Mouse (Mus musculus): ENCODE measurements around the gene Mcm8. TPM values are rescaled to one million over a fixed set of nuclear protein-coding genes. Genes with fewer than 3 reads are reported as not detected.

Mcm8 gene
- polyA plus RNA-seq, 2 experiments, result 9.1 to 9.6 TPM

DNA sequence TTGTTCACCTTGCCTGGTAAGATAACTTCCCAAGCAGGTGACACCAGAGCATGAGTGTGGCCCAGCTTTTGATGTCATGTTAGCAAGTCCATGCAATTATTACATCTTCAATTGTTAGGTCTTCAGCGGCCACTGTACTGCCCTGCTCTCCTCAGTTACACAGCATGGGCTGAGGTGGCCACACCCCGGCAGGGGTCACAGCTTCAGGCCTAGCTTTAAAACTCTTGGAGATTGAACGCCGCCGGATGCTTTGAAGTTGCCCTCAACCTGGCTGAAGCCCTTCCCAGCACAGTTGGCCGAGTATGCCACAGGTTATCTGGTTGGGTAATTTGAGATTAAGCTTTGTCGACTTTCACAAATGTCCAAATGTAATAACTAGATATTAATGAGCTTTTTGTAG lies 31.6 kb downstream of the Mcm8 start:
- no peak for DNase-seq (ENCODE audit: low spot score)
- peak overlapping the region; percentile 75 for H3K4me3 ChIP-seq (replicated peaks; ENCODE audit: low read length)
- H3K9me3 ChIP-seq (ENCODE audit: control insufficient read depth, low read length), result no peaks in the 10 kb centered on the region
- peaks cover 7% of the 10 kb centered on the region for H3K4me1 ChIP-seq (ENCODE audit: control insufficient read depth, insufficient read depth, low read length)
- peaks cover 15% of the 10 kb centered on the region; the same call in 1 of the 2 replicates for H3K36me3 ChIP-seq (ENCODE audit: control insufficient read depth, insufficient read depth, low read length)
- H3K9ac ChIP-seq (ENCODE audit: low read depth, low read length, severe bottlenecking), result peak overlapping the region; percentile 91
- H3K27ac ChIP-seq (replicated peaks; ENCODE audit: low read depth, low read length), result no peak overlapping the region
- TF ChIP-seq POLR2A (IDR thresholded peaks at IDR 0.05; ENCODE audit: borderline replicate concordance, extremely low read depth, insufficient read depth, insufficient read length), result no peak
- H3K4me2 ChIP-seq (replicated peaks; ENCODE audit: low read depth, low read length, severe bottlenecking), result peak overlapping the region; percentile 76
- ATAC-seq (ENCODE audit: low FRiP score, low read depth), result no peak
- H3K27me3 ChIP-seq (ENCODE audit: control insufficient read depth, insufficient read depth, low read length), result no peaks in the 10 kb centered on the region
- 26% methylated on average over 7 of the region's 7 CpGs for WGBS

DNA sequence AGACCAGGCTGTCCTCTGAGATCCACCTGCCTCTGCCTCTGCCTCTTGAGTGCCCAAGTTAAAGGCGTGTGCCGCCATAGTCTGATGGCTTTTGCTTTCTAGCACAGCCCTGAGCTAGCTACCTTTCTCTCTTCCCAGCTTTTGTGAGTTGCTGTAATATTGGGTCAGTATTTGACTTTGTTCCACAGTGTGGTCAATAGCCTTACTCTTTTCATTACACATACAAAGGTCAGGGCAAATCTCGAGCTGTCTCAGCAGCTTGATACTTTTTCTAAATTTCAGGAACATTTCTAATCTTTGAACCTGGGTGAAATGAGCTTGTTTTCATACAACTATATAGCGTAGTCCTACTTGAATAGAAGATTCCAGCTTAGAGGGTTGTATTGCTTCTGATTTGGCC lies 32.4 kb downstream of the Mcm8 start:
- no peaks in the 10 kb centered on the region for H3K27me3 ChIP-seq (ENCODE audit: control insufficient read depth, insufficient read depth, low read length)
- no peak overlapping the region for H3K9ac ChIP-seq (ENCODE audit: low read depth, low read length, severe bottlenecking)
- peaks cover 7% of the 10 kb centered on the region for H3K4me1 ChIP-seq (ENCODE audit: control insufficient read depth, insufficient read depth, low read length)
- no peak overlapping the region; the same call in 1 of the 2 replicates for H3K4me3 ChIP-seq (replicated peaks; ENCODE audit: low read length)
- WGBS, result 90% methylated on average over 4 of the region's 4 CpGs
- no peak for DNase-seq (ENCODE audit: low spot score)
- no peak overlapping the region for H3K27ac ChIP-seq (replicated peaks; ENCODE audit: low read depth, low read length)
- ATAC-seq (ENCODE audit: low FRiP score, low read depth), result no peak
- H3K9me3 ChIP-seq (ENCODE audit: control insufficient read depth, low read length), result no peaks in the 10 kb centered on the region
- peaks cover 17% of the 10 kb centered on the region; the same call in 1 of the 2 replicates for H3K36me3 ChIP-seq (ENCODE audit: control insufficient read depth, insufficient read depth, low read length)
- H3K4me2 ChIP-seq (replicated peaks; ENCODE audit: low read depth, low read length, severe bottlenecking), result peak overlapping the region; percentile 76; the same call in 1 of the 2 replicates
- TF ChIP-seq POLR2A (IDR thresholded peaks at IDR 0.05; ENCODE audit: borderline replicate concordance, extremely low read depth, insufficient read depth, insufficient read length), result no peak

- H3K4me2 ChIP-seq (replicated peaks; ENCODE audit: low read depth, low read length, severe bottlenecking), result no peak overlapping the region
- no peak for ATAC-seq (ENCODE audit: low FRiP score, low read depth)
- H3K4me1 ChIP-seq (ENCODE audit: control insufficient read depth, insufficient read depth, low read length), result peaks cover 7% of the 10 kb centered on the region
- DNase-seq (ENCODE audit: low spot score), result no peak
- 93% methylated on average over 6 of the region's 6 CpGs for WGBS
- H3K9me3 ChIP-seq (ENCODE audit: control insufficient read depth, low read length), result no peaks in the 10 kb centered on the region
- H3K27ac ChIP-seq (replicated peaks; ENCODE audit: low read depth, low read length), result no peak overlapping the region
- TF ChIP-seq POLR2A (IDR thresholded peaks at IDR 0.05; ENCODE audit: borderline replicate concordance, extremely low read depth, insufficient read depth, insufficient read length), result no peak
- H3K9ac ChIP-seq (ENCODE audit: low read depth, low read length, severe bottlenecking), result no peak overlapping the region
- H3K36me3 ChIP-seq (ENCODE audit: control insufficient read depth, insufficient read depth, low read length), result peaks cover 25% of the 10 kb centered on the region
- H3K27me3 ChIP-seq (ENCODE audit: control insufficient read depth, insufficient read depth, low read length), result no peaks in the 10 kb centered on the region
- H3K4me3 ChIP-seq (replicated peaks; ENCODE audit: low read length), result no peak overlapping the region
Measured at GRCm38 (mm10) chr2:132849141-132849540, 33.2 kb downstream of the Mcm8 start.

GRCm38 (mm10) chr2:132853051-132853450 lies 37.1 kb downstream of the Mcm8 start:
- Histone ChIP-seq H3K4me1 (ENCODE audit: control insufficient read depth, insufficient read depth, low read length) (no peaks in the 10 kb centered on the region; the same call in 1 of the 2 replicates), H3K9ac (ENCODE audit: low read depth, low read length, severe bottlenecking) (no peak overlapping the region), H3K36me3 (ENCODE audit: control insufficient read depth, insufficient read depth, low read length) (peaks cover 29% of the 10 kb centered on the region), H3K27me3 (ENCODE audit: control insufficient read depth, insufficient read depth, low read length) (no peaks in the 10 kb centered on the region), H3K4me3 (replicated peaks; ENCODE audit: low read length) (no peak overlapping the region), H3K27ac (replicated peaks; ENCODE audit: low read depth, low read length) (no peak overlapping the region), H3K4me2 (replicated peaks; ENCODE audit: low read depth, low read length, severe bottlenecking) (no peak overlapping the region), H3K9me3 (ENCODE audit: control insufficient read depth, low read length) (no peaks in the 10 kb centered on the region)
- DNase-seq (ENCODE audit: low spot score) (no peak), ATAC-seq (ENCODE audit: low FRiP score, low read depth) (no peak)
- TF ChIP-seq POLR2A (IDR thresholded peaks at IDR 0.05; ENCODE audit: borderline replicate concordance, extremely low read depth, insufficient read depth, insufficient read length), result no peak
- WGBS, result 90% methylated on average over 1 of the region's 1 CpGs

- no peak for TF ChIP-seq POLR2A (IDR thresholded peaks at IDR 0.05; ENCODE audit: borderline replicate concordance, extremely low read depth, insufficient read depth, insufficient read length)
- H3K9ac ChIP-seq (ENCODE audit: low read depth, low read length, severe bottlenecking), result no peak overlapping the region
- ATAC-seq (ENCODE audit: low FRiP score, low read depth), result no peak
- peaks cover 23% of the 10 kb centered on the region for H3K36me3 ChIP-seq (ENCODE audit: control insufficient read depth, insufficient read depth, low read length)
- WGBS, result 80% methylated on average over 5 of the region's 5 CpGs
- no peaks in the 10 kb centered on the region for H3K4me1 ChIP-seq (ENCODE audit: control insufficient read depth, insufficient read depth, low read length)
- no peaks in the 10 kb centered on the region for H3K27me3 ChIP-seq (ENCODE audit: control insufficient read depth, insufficient read depth, low read length)
- DNase-seq (ENCODE audit: low spot score), result no peak
- H3K27ac ChIP-seq (replicated peaks; ENCODE audit: low read depth, low read length), result no peak overlapping the region
- H3K9me3 ChIP-seq (ENCODE audit: control insufficient read depth, low read length), result no peaks in the 10 kb centered on the region
- H3K4me3 ChIP-seq (replicated peaks; ENCODE audit: low read length), result no peak overlapping the region
- no peak overlapping the region for H3K4me2 ChIP-seq (replicated peaks; ENCODE audit: low read depth, low read length, severe bottlenecking)
Measured at GRCm38 (mm10) chr2:132856333-132856732, 40.4 kb downstream of the Mcm8 start.

DNA sequence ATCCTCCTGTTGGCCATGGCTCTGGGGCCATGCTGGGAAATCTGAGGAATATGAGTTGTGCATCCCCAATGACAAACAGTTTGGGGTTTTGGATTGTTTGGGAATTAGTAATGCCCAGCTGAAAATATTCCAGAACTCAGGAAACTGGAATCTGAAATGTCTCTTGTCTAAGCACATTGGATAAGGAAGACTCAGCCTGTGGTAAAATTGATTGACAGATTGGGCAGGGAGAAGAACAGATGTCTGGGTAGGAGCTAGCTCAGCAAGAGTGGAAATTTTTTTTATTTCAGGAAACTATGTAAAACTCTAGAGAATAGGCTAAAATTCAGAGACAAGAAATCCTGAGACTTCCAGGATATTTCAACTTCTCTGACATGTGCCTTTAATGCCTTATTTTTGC lies 44.5 kb downstream of the Mcm8 start:
- Histone ChIP-seq H3K27ac (replicated peaks; ENCODE audit: low read depth, low read length) (no peak overlapping the region), H3K4me3 (replicated peaks; ENCODE audit: low read length) (no peak overlapping the region)

More for the DNA sequence above, 44.5 kb downstream of the Mcm8 start:
- TF ChIP-seq POLR2A (IDR thresholded peaks at IDR 0.05; ENCODE audit: borderline replicate concordance, extremely low read depth, insufficient read depth, insufficient read length), result no peak
- Histone ChIP-seq H3K36me3 (ENCODE audit: control insufficient read depth, insufficient read depth, low read length) (peaks cover 16% of the 10 kb centered on the region), H3K27me3 (ENCODE audit: control insufficient read depth, insufficient read depth, low read length) (no peaks in the 10 kb centered on the region), H3K9ac (ENCODE audit: low read depth, low read length, severe bottlenecking) (no peak overlapping the region), H3K9me3 (ENCODE audit: control insufficient read depth, low read length) (no peaks in the 10 kb centered on the region), H3K4me2 (replicated peaks; ENCODE audit: low read depth, low read length, severe bottlenecking) (no peak overlapping the region), H3K4me1 (ENCODE audit: control insufficient read depth, insufficient read depth, low read length) (no peaks in the 10 kb centered on the region)
- ATAC-seq (ENCODE audit: low FRiP score, low read depth) (no peak), DNase-seq (ENCODE audit: low spot score) (no peak)
